Mouse (Mus musculus) lung, embryonic 16.5 days (tissue): ENCODE measurements around the gene Myh14. TPM values are rescaled to one million over a fixed set of nuclear protein-coding genes. Genes with fewer than 3 reads are reported as not detected.
A peak's percentile ranks its signal among the peaks of the same experiment; 100 is the strongest.

Experiments used
- ATAC-seq: fragments of 200-750 bp; cut with Nextera tagmentation; 2 replicates; pipeline ENCODE4 v1.8.0; 2017; ENCODE audit warnings: low read depth, mild to moderate bottlenecking, moderate library complexity
- H3K27ac ChIP-seq: fragments of 300-500 bp; sonication (generic); 2 replicates; pipeline ENCODE4 v1.5.1; 2014; ENCODE audit warnings: mild to moderate bottlenecking, control low read depth, low read length
- H3K27me3 ChIP-seq: fragments of 300-500 bp; sonication (generic); 2 replicates; pipeline ENCODE4 v1.6.1; 2014; ENCODE audit warnings: low read depth, low read length, mixed read lengths; ENCODE audit not compliant: control insufficient read depth, insufficient read depth
- H3K36me3 ChIP-seq: fragments of 300-500 bp; sonication (generic); 2 replicates; pipeline ENCODE4 v1.6.1; 2014; ENCODE audit warnings: low read length; ENCODE audit not compliant: control insufficient read depth, insufficient read depth
- H3K4me1 ChIP-seq: fragments of 300-500 bp; sonication (generic); replicated peaks from 2 replicates; pipeline ENCODE4 v1.6.1; 2014; ENCODE audit warnings: low read length, mixed read lengths; ENCODE audit not compliant: control insufficient read depth, insufficient read depth
- H3K4me2 ChIP-seq: fragments of 300-500 bp; sonication (generic); 2 replicates; pipeline ENCODE4 v1.6.1; 2014; ENCODE audit warnings: low read depth, low read length, control low read depth
- H3K4me3 ChIP-seq: fragments of 300-500 bp; sonication (generic); 2 replicates; pipeline ENCODE4 v1.5.1; 2014; ENCODE audit warnings: mild to moderate bottlenecking, low read length, control low read depth
- H3K9ac ChIP-seq: fragments of 300-500 bp; sonication (generic); 2 replicates; pipeline ENCODE4 v1.6.1; 2014; ENCODE audit warnings: low read length, control low read depth
- H3K9me3 ChIP-seq: fragments of 300-500 bp; sonication (generic); 2 replicates; pipeline ENCODE4 v1.6.1; 2016; ENCODE audit warnings: low read length; ENCODE audit not compliant: control insufficient read depth
- whole genome bisulfite sequencing: fragments of 180-500 bp; shearing (Covaris S2); extraction: QIAGEN DNeasy Blood & Tissue Kit; methylation state at CpG from one replicate; pipeline ENCODE4 v1.1.7; 2014; 5-methylcytosine and 5-hydroxymethylcytosine counted together
- polyA plus RNA-seq: library from polyadenylated mRNA; unstranded; fragments of >200 nt; fragmentation: Nextera tagmentation; extraction: Ambion mirVana; gene quantifications from 2 replicates; pipeline ENCODE4 v1.2.1, GENCODE M21; 2015

The Myh14 gene
- polyA plus RNA-seq, 1 experiment from 2014 or later = 38.8 TPM

- WGBS = 69% methylated on average over 14 of the region's 14 CpGs
- Histone ChIP-seq H3K36me3 (peaks cover 9% of the 10 kb centered on the region), H3K4me1 (no peaks in the 10 kb centered on the region; the same call in 1 of the 2 replicates), H3K9me3 (peaks cover 4% of the 10 kb centered on the region; the same call in 1 of the 2 replicates), H3K27me3 (peaks cover 8% of the 10 kb centered on the region), H3K4me2 (no peak overlapping the region), H3K9ac (no peak overlapping the region), H3K4me3 (no peak overlapping the region), H3K27ac (no peak overlapping the region)
- no peak for ATAC-seq
Observed at GRCm38 (mm10) chr7:44615987-44616386, 54.7 kb downstream of the Myh14 start.

- H3K36me3 ChIP-seq = peaks cover 9% of the 10 kb centered on the region
- no peak overlapping the region for H3K4me3 ChIP-seq
- no peak overlapping the region for H3K27ac ChIP-seq
- H3K4me2 ChIP-seq = no peak overlapping the region
- peaks cover 3% of the 10 kb centered on the region; the same call in 1 of the 2 replicates for H3K9me3 ChIP-seq
- no peak overlapping the region for H3K9ac ChIP-seq
- H3K4me1 ChIP-seq = no peaks in the 10 kb centered on the region; the same call in 1 of the 2 replicates
- 14% methylated on average over 10 of the region's 10 CpGs for WGBS
- H3K27me3 ChIP-seq = peaks cover 8% of the 10 kb centered on the region
- no peak for ATAC-seq
Observed at GRCm38 (mm10) chr7:44615309-44615708, 55.3 kb downstream of the Myh14 start.

- Histone ChIP-seq H3K4me1 (no peaks in the 10 kb centered on the region; the same call in 1 of the 2 replicates), H3K36me3 (no peaks in the 10 kb centered on the region), H3K27ac (peak overlapping the region; percentile 18; the same call in 1 of the 2 replicates), H3K9me3 (peaks cover 2% of the 10 kb centered on the region; the same call in 1 of the 2 replicates), H3K9ac (no peak overlapping the region), H3K4me2 (no peak overlapping the region), H3K4me3 (no peak overlapping the region), H3K27me3 (peaks cover 8% of the 10 kb centered on the region)
- 8% methylated on average over 20 of the region's 20 CpGs for WGBS
- ATAC-seq = peak; percentile 80
Observed at GRCm38 (mm10) chr7:44614041-44614688, 56.5 kb downstream of the Myh14 start.

GRCm38 (mm10) chr7:44612192-44612591 lies 58.5 kb downstream of the Myh14 start:
- Histone ChIP-seq H3K4me1 (no peaks in the 10 kb centered on the region; the same call in 1 of the 2 replicates), H3K27ac (no peak overlapping the region), H3K4me3 (no peak overlapping the region), H3K4me2 (no peak overlapping the region), H3K36me3 (no peaks in the 10 kb centered on the region), H3K9me3 (peaks cover 2% of the 10 kb centered on the region; the same call in 1 of the 2 replicates), H3K9ac (no peak overlapping the region), H3K27me3 (peaks cover 8% of the 10 kb centered on the region)
- no peak for ATAC-seq
- 72% methylated on average over 6 of the region's 7 CpGs for WGBS

GRCm38 (mm10) chr7:44606171-44606901 lies 64.3 kb downstream of the Myh14 start:
- H3K4me2 ChIP-seq = no peak overlapping the region
- peak; percentile 63 for ATAC-seq
- 12% methylated on average over 29 of the region's 29 CpGs for WGBS

GRCm38 (mm10) chr7:44605436-44605835 lies 65.2 kb downstream of the Myh14 start:
- Histone ChIP-seq H3K4me1 (peaks cover 10% of the 10 kb centered on the region; the same call in 1 of the 2 replicates), H3K27ac (no peak overlapping the region), H3K9ac (no peak overlapping the region), H3K4me2 (no peak overlapping the region), H3K36me3 (no peaks in the 10 kb centered on the region), H3K27me3 (peaks cover 32% of the 10 kb centered on the region), H3K9me3 (no peaks in the 10 kb centered on the region), H3K4me3 (no peak overlapping the region)
- no peak for ATAC-seq
- WGBS = 46% methylated on average over 7 of the region's 7 CpGs

More at GRCm38 (mm10) chr7:44606171-44606901, 64.3 kb downstream of the Myh14 start:
- no peaks in the 10 kb centered on the region for H3K36me3 ChIP-seq
- no peaks in the 10 kb centered on the region for H3K9me3 ChIP-seq
- H3K27ac ChIP-seq = no peak overlapping the region
- no peak overlapping the region for H3K4me3 ChIP-seq
- no peak overlapping the region for H3K9ac ChIP-seq
- peaks cover 24% of the 10 kb centered on the region for H3K27me3 ChIP-seq
- peaks cover 10% of the 10 kb centered on the region; the same call in 1 of the 2 replicates for H3K4me1 ChIP-seq

- no peak overlapping the region for H3K9ac ChIP-seq
- no peaks in the 10 kb centered on the region for H3K9me3 ChIP-seq
- ATAC-seq = no peak
- H3K27ac ChIP-seq = no peak overlapping the region
- H3K4me2 ChIP-seq = peak overlapping the region; percentile 55
- peak overlapping the region; percentile 39 for H3K4me3 ChIP-seq
- peaks cover 10% of the 10 kb centered on the region; the same call in 1 of the 2 replicates for H3K4me1 ChIP-seq
- WGBS = 3% methylated on average over 7 of the region's 8 CpGs
- H3K27me3 ChIP-seq = peaks cover 32% of the 10 kb centered on the region
- no peaks in the 10 kb centered on the region for H3K36me3 ChIP-seq
Observed at GRCm38 (mm10) chr7:44604619-44605018, 66.0 kb downstream of the Myh14 start.

- H3K4me1 ChIP-seq = peaks cover 10% of the 10 kb centered on the region; the same call in 1 of the 2 replicates
- peak overlapping the region; percentile 55 for H3K4me2 ChIP-seq
- peak; percentile 57 for ATAC-seq
- H3K9ac ChIP-seq = peak overlapping the region; percentile 14; the same call in 1 of the 2 replicates
- under 1% methylated on average over 23 of the region's 25 CpGs for WGBS
- H3K9me3 ChIP-seq = no peaks in the 10 kb centered on the region
- peak overlapping the region; percentile 39 for H3K4me3 ChIP-seq
- no peaks in the 10 kb centered on the region for H3K36me3 ChIP-seq
- peaks cover 32% of the 10 kb centered on the region for H3K27me3 ChIP-seq
- H3K27ac ChIP-seq = no peak overlapping the region
Observed at GRCm38 (mm10) chr7:44604139-44604606, 66.5 kb downstream of the Myh14 start.
